Mouse (Mus musculus) gastrocnemius, postnatal 10 days (tissue): ENCODE measurements around the gene Dmc1. TPM values are rescaled to one million over a fixed set of nuclear protein-coding genes. Genes with fewer than 3 reads are reported as not detected.
A peak's percentile ranks its signal among the peaks of the same experiment; 100 is the strongest.

ENCODE experiments used
- DNase-seq: peaks from one replicate; pipeline ENCODE4 v3.0.0; 2021; ENCODE audit warnings: mixed read lengths
- microRNA-seq, 2 experiments: library from miRNA; unstranded; fragments of <30 nt; microRNA quantifications; one replicate each; pipeline ENCODE4 v1.2.0; 2021
- total RNA-seq, 2 experiments: library from RNA; stranded (reverse); gene quantifications; 2 replicates each; pipeline ENCODE4 v1.2.3; 2021

The Dmc1 gene
- total RNA-seq, 2 experiments from 2014 or later: 0.40 to 1.0 TPM

DNA sequence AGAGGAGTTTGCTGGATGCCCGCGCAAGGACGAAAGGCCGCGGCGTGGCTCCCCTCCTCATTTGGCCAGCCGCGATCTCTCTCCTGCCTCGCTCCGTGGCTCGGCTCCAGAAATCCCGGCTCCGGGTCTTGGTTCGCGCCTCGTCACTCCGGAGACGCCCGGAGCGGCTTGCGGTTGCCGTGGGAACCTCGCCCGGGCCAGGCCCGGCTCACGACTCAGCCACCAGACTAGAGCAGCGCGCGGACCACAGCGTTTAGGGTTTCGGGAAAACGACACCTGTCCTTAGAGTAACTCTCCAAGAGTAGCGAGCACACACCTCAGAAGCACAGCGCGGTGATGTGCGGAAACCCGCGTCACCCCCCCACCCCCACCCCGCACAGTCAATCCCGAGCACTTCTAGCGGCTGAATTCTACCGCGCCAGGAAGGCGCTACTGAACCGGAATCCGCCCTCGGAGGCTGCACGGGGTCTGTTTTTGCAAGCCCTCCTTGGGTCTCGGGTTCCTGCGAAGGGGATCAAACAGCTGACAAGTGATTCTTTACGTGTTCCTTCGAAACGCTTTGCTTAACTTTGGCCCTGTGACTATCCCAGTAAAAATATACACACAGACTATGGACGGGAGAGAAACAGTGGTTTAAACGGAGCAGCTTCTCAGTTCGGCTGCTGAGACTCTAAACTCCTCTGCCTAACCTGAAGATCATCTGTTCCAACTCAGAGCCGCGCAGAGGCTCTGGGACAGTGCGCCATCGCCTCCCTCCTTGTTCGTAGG, 93.2 kb downstream of the Dmc1 start:
- DNase-seq: peak; percentile 92

Small RNA genes within 50 kb of the gene (microRNA-seq; reads per million reads assigned to microRNA genes)
- 0 reads per million in 2 experiments for gene Gm27903

Other genes with a start within 250 kb of the Dmc1 start
- 10 to 100 TPM; 42.0 to 47.5 TPM for gene Tmem184b, start 201.5 kb downstream of the Dmc1 start, total RNA-seq
- 10 to 100 TPM; 55.5 to 60.8 TPM for gene Csnk1e, start 149.5 kb downstream of the Dmc1 start, total RNA-seq
- under 1 TPM; 0.26 to 0.27 TPM for gene Kcnj4, start 99.9 kb downstream of the Dmc1 start, total RNA-seq
- 10 to 100 TPM; 29.9 to 38.0 TPM for gene Kdelr3, start 88.7 kb downstream of the Dmc1 start, total RNA-seq
- 100 to 1,000 TPM in 1 of 2 experiments, 10 to 100 TPM in 1; 94.8 to 163 TPM for gene Ddx17, start 58.4 kb downstream of the Dmc1 start, total RNA-seq
- gene Fam227a, start 53.8 kb upstream of the Dmc1 start, total RNA-seq: 1 to 10 TPM; 1.2 to 1.8 TPM
- 10 to 100 TPM; 22.6 to 24.9 TPM for gene Cby1, start 54.1 kb upstream of the Dmc1 start, total RNA-seq
- gene Tomm22, start 65.8 kb upstream of the Dmc1 start, total RNA-seq: 100 to 1,000 TPM in 1 of 2 experiments, 10 to 100 TPM in 1; 90.5 to 102 TPM
- gene Josd1, start 82.8 kb upstream of the Dmc1 start, total RNA-seq: 10 to 100 TPM; 11.8 to 13.1 TPM
- gene Gtpbp1, start 85.7 kb upstream of the Dmc1 start, total RNA-seq: 10 to 100 TPM; 14.3 to 16.8 TPM
- gene Sun2, start 137.4 kb upstream of the Dmc1 start, total RNA-seq: 10 to 100 TPM; 61.3 to 65.9 TPM
- gene Dnal4, start 172.7 kb upstream of the Dmc1 start, total RNA-seq: 10 to 100 TPM; 10.4 to 12.6 TPM
- gene Nptxr, start 199.7 kb upstream of the Dmc1 start, total RNA-seq: 1 to 10 TPM; 4.2 to 5.1 TPM
- gene Npcd, start 229.1 kb upstream of the Dmc1 start, total RNA-seq: 1 to 10 TPM; 1.0 to 2.5 TPM
- 10 to 100 TPM; 28.2 to 38.1 TPM for gene Cbx6, start 229.6 kb upstream of the Dmc1 start, total RNA-seq